Comparison of ENCODE assay signal across 26 mouse cellular contexts in the genomic region with DNA sequence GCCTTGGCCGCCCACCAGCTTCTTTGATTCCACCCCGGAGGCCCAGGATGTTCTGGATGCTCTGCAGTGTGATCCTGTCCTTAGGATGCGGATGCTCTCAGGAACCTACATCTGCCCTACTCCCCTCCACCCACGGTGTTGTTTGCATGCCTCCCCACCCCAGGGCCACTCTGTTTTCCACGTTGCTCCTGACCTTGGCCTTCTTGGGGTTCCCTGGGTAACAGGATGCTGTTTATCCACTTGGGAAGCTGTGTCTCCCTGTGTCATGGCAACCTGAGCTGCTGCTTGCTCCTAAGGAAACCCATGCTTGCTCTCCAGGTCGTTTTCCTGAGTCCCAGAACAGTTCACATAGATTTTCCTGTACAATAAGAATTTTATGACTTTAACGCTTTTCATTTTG.
DNase-seq lines count a peak whose midpoint lies in the region; ATAC-seq and TF ChIP-seq lines count a peak whose summit lies in the region.
"Had no signal": no experiment of that assay in that cellular context is flagged by ENCODE, and none has a peak within 500 bp of the region (broad histone marks: within the 10 kb centered on the region; RNA-seq: fewer than 3 reads in every experiment).

No protein-coding gene starts in this region.

- ATAC-seq in heart, embryonic 13.5 days (ENCODE audit: extremely low read depth, insufficient number of reproducible peaks, low FRiP score, low TSS enrichment) = no peak
- no peak for ATAC-seq in lung, postnatal 0 days
- ATAC-seq: intestine, embryonic 16.5 days had no signal

- peaks cover 9% of the 10 kb centered on the region; the same call in 1 of the 2 replicates for H3K9me3 ChIP-seq in heart, embryonic 13.5 days
- no peaks in the 10 kb centered on the region for H3K9me3 ChIP-seq in lung, postnatal 0 days (ENCODE audit: low read length)
- H3K9me3 ChIP-seq in embryonic facial prominence, embryonic 10.5 days = peaks cover 2% of the 10 kb centered on the region; the same call in 1 of the 2 replicates
- H3K9me3 ChIP-seq: embryonic facial prominence, embryonic 15.5 days; hindbrain, embryonic 13.5 days; lung, embryonic 15.5 days; neural tube, embryonic 13.5 days had no signal

- H3K4me1 ChIP-seq in heart, embryonic 13.5 days = peaks cover 47% of the 10 kb centered on the region
- peaks cover 41% of the 10 kb centered on the region for H3K4me1 ChIP-seq in lung, postnatal 0 days (ENCODE audit: insufficient read depth, low read depth, low read length)
- peaks cover 36% of the 10 kb centered on the region for H3K4me1 ChIP-seq in cortical plate, adult 2 months (ENCODE audit: control insufficient read depth, insufficient read depth, low read length)
- H3K4me1 ChIP-seq in embryonic facial prominence, embryonic 10.5 days = peaks cover 64% of the 10 kb centered on the region

- TF ChIP-seq EP300 in lung, postnatal 0 days (IDR thresholded peaks at IDR 0.05) = no peak

- H3K27ac ChIP-seq in heart, embryonic 13.5 days (replicated peaks) = peak overlapping the region; percentile 53
- peak overlapping the region; percentile 78 for H3K27ac ChIP-seq in lung, postnatal 0 days (ENCODE audit: low read length)
- 0 out of 2 replicates have a peak overlapping the region, but pooled peaks have one; percentile 78 for H3K27ac ChIP-seq in cortical plate, adult 2 months (ENCODE audit: insufficient read depth, low read length)
- H3K27ac ChIP-seq in embryonic facial prominence, embryonic 10.5 days (replicated peaks) = peak overlapping the region; percentile 19; the same call in 1 of the 2 replicates
- H3K27ac ChIP-seq: embryonic facial prominence, embryonic 15.5 days; hindbrain, embryonic 13.5 days; limb, embryonic 13.5 days; midbrain, embryonic 12.5 days; neural tube, embryonic 13.5 days had no signal

- H3K36me3 ChIP-seq in heart, embryonic 13.5 days = no peaks in the 10 kb centered on the region
- no peaks in the 10 kb centered on the region for H3K36me3 ChIP-seq in lung, postnatal 0 days (ENCODE audit: insufficient read depth, low read length)
- 0 out of 2 replicates have a peak, but pooled peaks cover 12% of the 10 kb centered on the region for H3K36me3 ChIP-seq in embryonic facial prominence, embryonic 10.5 days (replicated peaks)
- H3K36me3 ChIP-seq: embryonic facial prominence, embryonic 15.5 days; lung, embryonic 15.5 days; midbrain, embryonic 12.5 days had no signal

- DNase-seq in heart, postnatal 4 days = no peak
- no peak for DNase-seq in lung, postnatal 0 days (ENCODE audit: low spot score)
- no peak for DNase-seq in lung, postnatal 4 days
- DNase-seq in embryonic facial prominence, embryonic 10.5 days (ENCODE audit: low spot score) = no peak
- DNase-seq: adrenal gland, postnatal 25 days; B cell, adult 2 months; cerebellum, adult 11-12 months; cerebellum, adult 9-11 months; gastrocnemius, postnatal 25 days; heart, adult 18-20 months; heart, postnatal 36 days; kidney, adult 8-10 months; kidney, postnatal 4 days; lung, postnatal 36 days had no signal

- no peak for TF ChIP-seq CTCF in lung, postnatal 0 days (IDR thresholded peaks at IDR 0.05)
- TF ChIP-seq CTCF in cortical plate, adult 2 months (IDR thresholded peaks at IDR 0.05; ENCODE audit: extremely low read depth, insufficient read depth, low read length) = no peak

- H3K4me2 ChIP-seq in heart, embryonic 13.5 days = no peak overlapping the region
- no peak overlapping the region for H3K4me2 ChIP-seq in lung, postnatal 0 days (replicated peaks; ENCODE audit: low read depth, low read length)
- H3K4me2 ChIP-seq: embryonic facial prominence, embryonic 15.5 days; hindbrain, embryonic 13.5 days; limb, embryonic 13.5 days; liver, embryonic 11.5 days; lung, embryonic 15.5 days; midbrain, embryonic 12.5 days; neural tube, embryonic 13.5 days had no signal

- no peak overlapping the region for H3K4me3 ChIP-seq in heart, embryonic 13.5 days
- H3K4me3 ChIP-seq in lung, postnatal 0 days (ENCODE audit: low read depth, low read length) = no peak overlapping the region
- H3K4me3 ChIP-seq in cortical plate, adult 2 months (ENCODE audit: insufficient read depth, low read length) = no peak overlapping the region
- H3K4me3 ChIP-seq in embryonic facial prominence, embryonic 10.5 days = no peak overlapping the region
- H3K4me3 ChIP-seq: embryonic facial prominence, embryonic 15.5 days; hindbrain, embryonic 13.5 days; limb, embryonic 13.5 days; lung, embryonic 15.5 days; megakaryocyte, embryonic 14.5 days; midbrain, embryonic 12.5 days; myocyte; neural tube, embryonic 13.5 days had no signal

- H3K27me3 ChIP-seq in heart, embryonic 13.5 days (replicated peaks) = no peaks in the 10 kb centered on the region
- no peaks in the 10 kb centered on the region for H3K27me3 ChIP-seq in lung, postnatal 0 days (replicated peaks; ENCODE audit: insufficient read depth, low read length)
- H3K27me3 ChIP-seq in embryonic facial prominence, embryonic 10.5 days (replicated peaks; ENCODE audit: low read depth, poor library complexity, severe bottlenecking) = no peaks in the 10 kb centered on the region
- H3K27me3 ChIP-seq: embryonic facial prominence, embryonic 15.5 days; hindbrain, embryonic 13.5 days; limb, embryonic 13.5 days; lung, embryonic 15.5 days; megakaryocyte, embryonic 14.5 days; midbrain, embryonic 12.5 days; neural tube, embryonic 13.5 days had no signal

- no peak for TF ChIP-seq POLR2A in cortical plate, adult 2 months (IDR thresholded peaks at IDR 0.05; ENCODE audit: extremely low read depth, insufficient read depth, low read length)

- no peak overlapping the region for H3K9ac ChIP-seq in heart, embryonic 13.5 days
- 0 out of 2 replicates have a peak overlapping the region, but pooled peaks have one; percentile 3 for H3K9ac ChIP-seq in lung, postnatal 0 days (replicated peaks; ENCODE audit: low read depth)
- H3K9ac ChIP-seq: embryonic facial prominence, embryonic 15.5 days; hindbrain, embryonic 13.5 days; limb, embryonic 13.5 days; lung, embryonic 15.5 days; midbrain, embryonic 12.5 days; neural tube, embryonic 13.5 days had no signal

- 57% methylated on average over 7 of the region's 7 CpGs for WGBS in heart, embryonic 13.5 days
- WGBS in lung, postnatal 0 days = 68% methylated on average over 7 of the region's 7 CpGs
- WGBS in embryonic facial prominence, embryonic 10.5 days = 77% methylated on average over 7 of the region's 7 CpGs

Comparison
In these comparisons a context has a peak if more than half of its experiments do, and no peak if none do; other contexts are left out.
1. H3K27ac ChIP-seq: peak in every context shown above with its lines; median percentile 78 in lung, postnatal 0 days; 78 in cortical plate, adult 2 months; 53 in heart, embryonic 13.5 days; 19 in embryonic facial prominence, embryonic 10.5 days.